Mouse (Mus musculus): ENCODE results near the gene Gm20388. TPM values are rescaled to one million over a fixed set of nuclear protein-coding genes. Genes with fewer than 3 reads are reported as not detected.
"Not testable (repeated sequence)": the region's sequence is repeated elsewhere in the genome, so short reads cannot be mapped to it uniquely, and the experiment has no call there.

Gene Gm20388
- total RNA-seq, 1 experiment from 2014 or later: 35.7 TPM

- 0 out of 2 replicates have a peak, but pooled peaks have one; percentile 13 for ATAC-seq (replicated peaks; ENCODE audit: low read depth, poor library complexity, severe bottlenecking)
Observed at GRCm38 (mm10) chr8:122557248-122558038, 2646.8 kb downstream of the Gm20388 start.

- ATAC-seq (replicated peaks; ENCODE audit: low read depth, poor library complexity, severe bottlenecking): no peak
Observed at GRCm38 (mm10) chr8:122558671-122559349, 2648.2 kb downstream of the Gm20388 start.

GRCm38 (mm10) chr8:122561199-122561598 is 2650.6 kb downstream of the Gm20388 start:
- ATAC-seq (replicated peaks; ENCODE audit: low read depth, poor library complexity, severe bottlenecking): peak; percentile 44

GRCm38 (mm10) chr8:122564363-122565352 is 2654.0 kb downstream of the Gm20388 start:
- no peak for ATAC-seq (replicated peaks; ENCODE audit: low read depth, poor library complexity, severe bottlenecking)

- no peak for ATAC-seq (replicated peaks; ENCODE audit: low read depth, poor library complexity, severe bottlenecking)
Observed at GRCm38 (mm10) chr8:122566766-122567165, 2656.1 kb downstream of the Gm20388 start.

GRCm38 (mm10) chr8:122567361-122568108 is 2656.9 kb downstream of the Gm20388 start, which contains the start of gene Cdt1:
TSS of gene Cdt1 (plus strand) at chr8:122568015.
- peak; percentile 88 for ATAC-seq (replicated peaks; ENCODE audit: low read depth, poor library complexity, severe bottlenecking)

- no peak for ATAC-seq (replicated peaks; ENCODE audit: low read depth, poor library complexity, severe bottlenecking)
Observed at GRCm38 (mm10) chr8:122568109-122568504, 2657.5 kb downstream of the Gm20388 start.

GRCm38 (mm10) chr8:122568881-122569309 is 2658.3 kb downstream of the Gm20388 start:
- no peak for ATAC-seq (replicated peaks; ENCODE audit: low read depth, poor library complexity, severe bottlenecking)

- no peak for ATAC-seq (replicated peaks; ENCODE audit: low read depth, poor library complexity, severe bottlenecking)
Observed at GRCm38 (mm10) chr8:122569329-122569728, 2658.7 kb downstream of the Gm20388 start.

- no peak for ATAC-seq (replicated peaks; ENCODE audit: low read depth, poor library complexity, severe bottlenecking)
Observed at GRCm38 (mm10) chr8:122569996-122570395, 2659.4 kb downstream of the Gm20388 start.

- no peak for ATAC-seq (replicated peaks; ENCODE audit: low read depth, poor library complexity, severe bottlenecking)
Observed at GRCm38 (mm10) chr8:122571153-122571552, 2660.5 kb downstream of the Gm20388 start.

- ATAC-seq (replicated peaks; ENCODE audit: low read depth, poor library complexity, severe bottlenecking): no peak
Observed at GRCm38 (mm10) chr8:122571750-122572267, 2661.2 kb downstream of the Gm20388 start.

- ATAC-seq (replicated peaks; ENCODE audit: low read depth, poor library complexity, severe bottlenecking): no peak
Observed at GRCm38 (mm10) chr8:122572751-122573150, 2662.1 kb downstream of the Gm20388 start.

GRCm38 (mm10) chr8:122573176-122573575 is 2662.5 kb downstream of the Gm20388 start:
- not testable (repeated sequence) for ATAC-seq (replicated peaks; ENCODE audit: low read depth, poor library complexity, severe bottlenecking)

GRCm38 (mm10) chr8:122573577-122573976 is 2662.9 kb downstream of the Gm20388 start:
- ATAC-seq (replicated peaks; ENCODE audit: low read depth, poor library complexity, severe bottlenecking): no peak

GRCm38 (mm10) chr8:122574264-122574663 is 2663.6 kb downstream of the Gm20388 start:
- ATAC-seq (replicated peaks; ENCODE audit: low read depth, poor library complexity, severe bottlenecking): no peak

GRCm38 (mm10) chr8:122574667-122575251 is 2664.1 kb downstream of the Gm20388 start:
- ATAC-seq (replicated peaks; ENCODE audit: low read depth, poor library complexity, severe bottlenecking): no peak

GRCm38 (mm10) chr8:122575286-122575685 is 2664.6 kb downstream of the Gm20388 start:
- no peak for ATAC-seq (replicated peaks; ENCODE audit: low read depth, poor library complexity, severe bottlenecking)

Data from common myeloid progenitor, adult 5-6 weeks (primary cell).